Mouse (Mus musculus): Measurements from ENCODE around the gene Fam198b.

- TF ChIP-seq CTCF (conservative IDR thresholded peaks at IDR 0.05; ENCODE audit: insufficient read depth, insufficient read length, low read depth, low read length) (no peak), POLR2A (IDR thresholded peaks at IDR 0.05; ENCODE audit: low read depth, low read length) (no peak)
These were observed 37.7 kb upstream of the Fam198b start for GRCm38 (mm10) chr3:79846633-79847032.

Measured in kidney, adult 2 months (tissue).